Mouse (Mus musculus) heart, postnatal 0 days (tissue): ENCODE measurements around the gene Marcks. TPM values are rescaled to one million over a fixed set of nuclear protein-coding genes. Genes with fewer than 3 reads are reported as not detected.

Experiments
- ATAC-seq: fragments of 200-750 bp; cut with Nextera tagmentation; 2 replicates; pipeline ENCODE4 v1.8.0; 2017; ENCODE audit warnings: low read depth, moderate number of reproducible peaks, moderate library complexity; ENCODE audit not compliant: insufficient read depth
- DNase-seq: peaks from one replicate; pipeline ENCODE4 v3.0.0-alpha.2; 2016; ENCODE audit warnings: low spot score
- H3K27ac ChIP-seq: fragments of 300-500 bp; sonication (generic); 2 replicates; pipeline ENCODE4 v1.5.1; 2014; ENCODE audit warnings: low read depth, mild to moderate bottlenecking
- H3K27me3 ChIP-seq: fragments of 300-500 bp; sonication (generic); 2 replicates; pipeline ENCODE4 v1.6.1; 2014; ENCODE audit warnings: low read length, mixed read lengths; ENCODE audit not compliant: control insufficient read depth, insufficient read depth
- H3K36me3 ChIP-seq: fragments of 300-500 bp; sonication (generic); replicated peaks from 2 replicates; pipeline ENCODE4 v1.6.1; 2014; ENCODE audit warnings: low read length, mixed read lengths; ENCODE audit not compliant: control insufficient read depth, insufficient read depth
- H3K4me1 ChIP-seq: fragments of 300-500 bp; sonication (generic); 2 replicates; pipeline ENCODE4 v1.6.1; 2014; ENCODE audit warnings: antibody characterized with exemption; ENCODE audit not compliant: control insufficient read depth, insufficient read depth
- H3K4me2 ChIP-seq: fragments of 300-500 bp; sonication (generic); 2 replicates; pipeline ENCODE4 v1.6.1; 2014; ENCODE audit warnings: low read depth, mild to moderate bottlenecking, low read length, moderate library complexity
- H3K4me3 ChIP-seq: fragments of 300-500 bp; sonication (generic); 2 replicates; pipeline ENCODE4 v1.5.1; 2014; ENCODE audit warnings: low read depth, low read length
- H3K9ac ChIP-seq: fragments of 300-500 bp; sonication (generic); replicated peaks from 2 replicates; pipeline ENCODE4 v1.6.1; 2014; ENCODE audit warnings: low read depth, low read length, mixed read lengths
- H3K9me3 ChIP-seq: fragments of 300-500 bp; sonication (generic); replicated peaks from 2 replicates; pipeline ENCODE4 v1.6.1; 2016; ENCODE audit warnings: low read length; ENCODE audit not compliant: control insufficient read depth
- CTCF ChIP-seq: IDR thresholded peaks from 2 replicates; pipeline ENCODE4 v1.5.1; 2016; ENCODE audit warnings: antibody characterized with exemption, control low read depth, low read depth
- EP300 ChIP-seq: IDR thresholded peaks from 2 replicates; pipeline ENCODE4 v1.6.1; 2016; ENCODE audit warnings: antibody characterized with exemption, low read depth
- WGBS: fragments of 180-500 bp; shearing (Covaris S2); extraction: QIAGEN DNeasy Blood & Tissue Kit; methylation state at CpG from one replicate; pipeline ENCODE4 v1.1.7; 2014; 5-methylcytosine and 5-hydroxymethylcytosine counted together
- polyA plus RNA-seq: library from polyadenylated mRNA; unstranded; fragments of >200 nt; fragmentation: Nextera tagmentation; extraction: Ambion mirVana; gene quantifications from 2 replicates; pipeline ENCODE4 v1.2.1, GENCODE M21; 2015
- total RNA-seq: library from RNA; depleted of rRNA; stranded (reverse); fragments of >200 nt; gene quantifications from 2 replicates; pipeline ENCODE4 v1.2.3, GENCODE M21; 2014; ENCODE audit warnings: low replicate concordance; rRNA removed

Marcks gene
- total RNA-seq (56.9 and 83.6 TPM in 2 replicates), polyA plus RNA-seq (38.3 TPM in 2 replicates)

DNA sequence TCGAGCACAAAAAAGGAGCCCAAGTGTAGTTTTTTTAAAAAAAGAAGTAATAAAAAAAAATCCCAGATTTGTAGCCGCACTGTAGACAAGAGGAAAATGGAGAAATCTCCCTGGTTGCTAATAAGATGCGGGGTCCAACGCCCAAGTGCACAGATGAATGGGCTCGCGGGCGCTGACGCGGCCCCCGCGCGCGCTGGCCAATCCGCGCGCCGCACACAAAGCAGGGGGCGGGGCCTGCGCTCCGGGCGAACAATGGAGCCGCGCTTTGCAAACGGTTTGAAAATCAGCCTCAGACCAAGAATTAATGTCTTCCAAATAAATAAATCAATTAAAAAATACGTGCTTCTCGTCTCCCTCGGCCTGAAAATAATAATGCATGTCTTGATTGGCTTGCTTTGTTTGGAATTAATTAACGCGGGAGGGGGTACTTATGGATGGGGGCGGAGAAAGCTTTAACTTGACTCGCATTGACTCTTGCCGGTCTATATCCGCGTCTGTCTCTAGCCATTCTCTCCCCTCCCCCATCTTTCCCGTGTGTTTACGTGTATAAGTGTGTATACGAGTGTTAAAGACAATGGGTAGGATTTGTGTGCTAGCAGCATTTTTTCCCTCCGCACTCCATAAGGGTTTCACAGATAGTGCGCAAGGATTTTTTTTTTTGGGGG lies at the start of gene Marcks:
Marcks (minus strand) TSS at position 143 of the 665 bp plus-strand sequence.
- peak within 1 kb of the TSS; percentile 95 for H3K4me3 ChIP-seq
- H3K36me3 ChIP-seq = 0 out of 2 replicates have a peak, but pooled peaks cover 4% of the 10 kb centered on the region
- H3K9ac ChIP-seq = peak within 1 kb of the TSS; percentile 98
- ATAC-seq = peak; percentile 52
- peak within 1 kb of the TSS; percentile 98 for H3K27ac ChIP-seq
- DNase-seq = peak; percentile 85
- H3K4me2 ChIP-seq = peak within 1 kb of the TSS; percentile 63
- WGBS = under 1% methylated on average over 39 of the region's 39 CpGs
- no peaks in the 10 kb centered on the region for H3K9me3 ChIP-seq
- H3K4me1 ChIP-seq = peaks cover 4% of the 10 kb centered on the region; the same call in 1 of the 2 replicates
- no peaks in the 10 kb centered on the region for H3K27me3 ChIP-seq
- no peak for TF ChIP-seq EP300
- no peak for TF ChIP-seq CTCF

DNA sequence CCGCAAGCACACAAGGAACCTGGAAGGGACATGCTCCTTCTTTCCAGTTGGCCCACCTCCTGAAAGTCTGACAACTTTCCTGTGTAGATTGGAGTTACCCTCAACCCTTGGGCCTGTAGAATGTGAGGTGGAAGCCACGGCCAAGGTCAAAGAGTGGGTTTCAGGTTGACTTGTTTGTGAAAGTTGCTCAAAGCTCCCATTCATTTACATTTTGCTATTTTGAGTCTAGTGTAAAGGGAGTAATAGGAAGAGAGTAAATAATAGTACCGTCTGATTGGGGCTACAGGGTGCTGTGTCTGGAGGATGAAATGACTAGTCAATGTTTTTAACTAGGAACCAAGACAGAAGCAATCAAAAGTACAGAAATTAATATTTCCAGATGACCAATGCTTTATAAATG lies 38.4 kb upstream of the Marcks start:
- Histone ChIP-seq H3K27me3 (no peaks in the 10 kb centered on the region), H3K9me3 (no peaks in the 10 kb centered on the region), H3K4me3 (no peak overlapping the region), H3K4me1 (no peaks in the 10 kb centered on the region), H3K36me3 (no peaks in the 10 kb centered on the region), H3K27ac (no peak overlapping the region), H3K4me2 (no peak overlapping the region), H3K9ac (no peak overlapping the region)
- 92% methylated on average over 3 of the region's 3 CpGs for whole genome bisulfite sequencing
- no peak for DNase-seq
- no peak for ATAC-seq
- TF ChIP-seq EP300 = no peak
- no peak for TF ChIP-seq CTCF

DNA sequence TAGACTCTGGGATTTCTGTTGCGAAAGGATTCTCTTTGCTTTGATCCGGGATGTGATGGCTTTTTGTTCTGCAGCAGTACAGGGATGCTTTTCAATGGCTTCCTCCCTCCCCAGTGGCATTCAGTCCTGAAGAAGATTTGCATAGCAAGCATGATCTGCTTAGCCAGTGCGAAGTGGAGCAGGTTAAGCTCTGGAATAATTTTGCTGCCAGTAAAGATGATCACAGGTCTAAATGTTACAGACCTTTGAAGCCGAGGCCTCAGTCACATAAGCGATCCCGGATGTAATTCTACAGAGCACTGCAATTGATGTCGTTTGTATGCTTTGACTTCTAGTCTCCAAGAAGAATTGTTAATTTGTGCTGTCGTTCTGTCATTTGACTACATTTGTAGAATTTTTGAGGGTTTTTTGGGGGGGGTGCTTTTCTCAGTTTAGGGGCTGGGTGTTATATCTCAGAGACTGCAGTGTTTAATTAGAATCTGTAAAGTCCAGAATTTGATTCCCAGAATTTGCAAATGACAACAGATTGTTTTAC lies 33.8 kb upstream of the Marcks start:
- H3K27ac ChIP-seq = no peak overlapping the region
- no peaks in the 10 kb centered on the region for H3K36me3 ChIP-seq
- H3K9ac ChIP-seq = no peak overlapping the region
- no peaks in the 10 kb centered on the region for H3K9me3 ChIP-seq
- H3K4me2 ChIP-seq = no peak overlapping the region
- DNase-seq (no peak), ATAC-seq (no peak)
- TF ChIP-seq CTCF (no peak), EP300 (no peak)
- no peak overlapping the region for H3K4me3 ChIP-seq
- no peaks in the 10 kb centered on the region for H3K27me3 ChIP-seq
- H3K4me1 ChIP-seq = no peaks in the 10 kb centered on the region
- 82% methylated on average over 8 of the region's 8 CpGs for WGBS

DNA sequence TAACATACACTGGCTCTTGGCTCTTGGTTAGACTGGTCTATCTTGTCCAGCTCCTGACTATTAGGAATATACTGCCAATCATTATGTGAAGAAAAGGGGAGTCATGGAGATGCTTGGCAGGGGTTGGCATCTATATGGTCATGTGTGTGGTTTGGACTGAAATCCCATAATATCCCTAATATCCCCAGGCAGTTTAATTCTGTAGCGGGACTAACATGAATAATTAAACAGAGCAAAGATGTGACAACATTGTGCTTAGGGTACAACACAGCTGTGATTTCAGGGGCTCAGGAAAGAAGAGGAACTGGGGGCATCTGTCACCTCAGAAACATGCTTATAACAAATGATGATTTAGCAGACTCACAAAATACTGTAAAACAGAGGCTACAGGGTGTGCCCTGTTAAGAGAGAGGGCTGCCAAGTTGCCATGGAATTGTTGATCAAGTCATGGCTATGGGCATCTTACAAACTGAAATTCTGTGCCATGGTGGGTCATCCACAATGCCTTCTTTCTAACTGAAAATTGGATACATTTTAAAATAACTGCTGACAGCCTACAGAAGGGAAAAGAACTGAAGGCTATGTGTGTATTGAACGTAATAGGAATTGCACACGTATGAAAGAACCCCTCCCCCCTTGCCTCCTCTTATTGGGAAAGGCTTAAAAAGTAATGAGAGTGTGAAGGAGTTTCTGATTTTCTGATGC lies 33.1 kb upstream of the Marcks start:
- 91% methylated on average over 3 of the region's 3 CpGs for WGBS
- TF ChIP-seq EP300 (no peak), CTCF (no peak)

DNA sequence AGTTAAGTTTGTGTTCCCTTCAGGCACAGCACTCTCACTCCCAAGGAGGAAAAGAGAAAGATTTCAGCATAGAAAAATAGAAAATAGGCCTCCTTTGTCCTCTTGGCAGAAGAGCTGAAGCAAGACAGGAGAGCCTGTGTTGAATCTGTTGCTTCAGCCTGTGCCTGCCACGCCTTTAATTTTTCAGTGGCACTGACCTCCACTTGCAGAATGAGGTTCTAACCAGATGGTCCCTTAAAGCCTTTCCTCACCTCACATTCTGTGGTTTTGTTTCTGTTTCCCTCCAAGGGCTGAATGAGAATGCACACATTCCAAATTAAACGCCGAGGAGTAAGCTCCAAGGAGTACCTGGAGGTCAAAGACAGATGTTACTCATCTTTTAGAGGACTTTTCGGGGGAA lies 32.2 kb upstream of the Marcks start:
- WGBS = 70% methylated on average over 4 of the region's 4 CpGs
- DNase-seq (no peak), ATAC-seq (no peak)
- H3K4me1 ChIP-seq = no peaks in the 10 kb centered on the region
- H3K36me3 ChIP-seq = no peaks in the 10 kb centered on the region
- no peak overlapping the region for H3K27ac ChIP-seq
- H3K4me3 ChIP-seq = no peak overlapping the region
- H3K9ac ChIP-seq = no peak overlapping the region
- no peak overlapping the region for H3K4me2 ChIP-seq
- TF ChIP-seq CTCF = no peak
- no peak for TF ChIP-seq EP300
- H3K9me3 ChIP-seq = no peaks in the 10 kb centered on the region
- no peaks in the 10 kb centered on the region for H3K27me3 ChIP-seq

More for the DNA sequence above, 33.1 kb upstream of the Marcks start:
- no peak overlapping the region for H3K4me3 ChIP-seq
- H3K27ac ChIP-seq = no peak overlapping the region
- DNase-seq = no peak
- ATAC-seq = no peak
- no peaks in the 10 kb centered on the region for H3K27me3 ChIP-seq
- H3K9ac ChIP-seq = no peak overlapping the region
- no peak overlapping the region for H3K4me2 ChIP-seq
- no peaks in the 10 kb centered on the region for H3K9me3 ChIP-seq
- H3K4me1 ChIP-seq = no peaks in the 10 kb centered on the region
- no peaks in the 10 kb centered on the region for H3K36me3 ChIP-seq
